Mouse (Mus musculus): Measurements from ENCODE around the gene Olfr1145.

GRCm38 (mm10) chr2:87776143-87776542, 33.5 kb upstream of the Olfr1145 start:
- no peak for TF ChIP-seq USF1 (IDR thresholded peaks at IDR 0.05; ENCODE audit: low read depth)
- TF ChIP-seq E2F4 (IDR thresholded peaks at IDR 0.05; ENCODE audit: insufficient read depth) = no peak
- TF ChIP-seq MYOG (IDR thresholded peaks at IDR 0.05; ENCODE audit: control insufficient read depth in 1 of 3, insufficient read depth in 1 of 3, insufficient read length in 2 of 3, low read depth in 2 of 3) = no peak
- no peak for TF ChIP-seq POLR2A (IDR thresholded peaks at IDR 0.05; ENCODE audit: insufficient read length, low read depth)
- TF ChIP-seq SRF (IDR thresholded peaks at IDR 0.05; ENCODE audit: control insufficient read depth, insufficient read length, low read depth) = no peak
- TF ChIP-seq POLR2AphosphoS2 (IDR thresholded peaks at IDR 0.05; ENCODE audit: insufficient read length, low read depth) = no peak
- TF ChIP-seq CEBPB (IDR thresholded peaks at IDR 0.05; ENCODE audit: insufficient read depth, poor library complexity, severe bottlenecking) = no peak
- no peak for TF ChIP-seq TCF3 (IDR thresholded peaks at IDR 0.05; ENCODE audit: insufficient read length, low read depth)
- TF ChIP-seq MYOD1 (IDR thresholded peaks at IDR 0.05; ENCODE audit: control insufficient read depth in 1 of 3, insufficient read length in 2 of 3, low read depth in 2 of 3) = no peak
- no peak for TF ChIP-seq MAX (IDR thresholded peaks at IDR 0.05; ENCODE audit: low read depth)
- TF ChIP-seq TCF12 (IDR thresholded peaks at IDR 0.05; ENCODE audit: insufficient read depth, poor library complexity, severe bottlenecking) = no peak
- no peak for TF ChIP-seq REST (IDR thresholded peaks at IDR 0.05; ENCODE audit: insufficient read depth, insufficient read length)
